Mouse (Mus musculus): ENCODE data around the gene Cep131.

Gene Cep131

GRCm38 (mm10) chr11:120028319-120029092, 58.1 kb downstream of the Cep131 start:
- no peak for DNase-seq (ENCODE audit: low spot score in 2 of 2)

- DNase-seq (ENCODE audit: low spot score in 2 of 2): no peak
Measured at GRCm38 (mm10) chr11:120026941-120027340, 59.7 kb downstream of the Cep131 start.

- no peak for DNase-seq (ENCODE audit: low spot score in 2 of 2)
Measured at GRCm38 (mm10) chr11:120022841-120023240, 63.8 kb downstream of the Cep131 start.

GRCm38 (mm10) chr11:120022216-120022615, 64.4 kb downstream of the Cep131 start:
- DNase-seq (ENCODE audit: low spot score in 2 of 2): no peak

- no peak for DNase-seq (ENCODE audit: low spot score in 2 of 2)
Measured at GRCm38 (mm10) chr11:120021367-120021766, 65.3 kb downstream of the Cep131 start.

DNA sequence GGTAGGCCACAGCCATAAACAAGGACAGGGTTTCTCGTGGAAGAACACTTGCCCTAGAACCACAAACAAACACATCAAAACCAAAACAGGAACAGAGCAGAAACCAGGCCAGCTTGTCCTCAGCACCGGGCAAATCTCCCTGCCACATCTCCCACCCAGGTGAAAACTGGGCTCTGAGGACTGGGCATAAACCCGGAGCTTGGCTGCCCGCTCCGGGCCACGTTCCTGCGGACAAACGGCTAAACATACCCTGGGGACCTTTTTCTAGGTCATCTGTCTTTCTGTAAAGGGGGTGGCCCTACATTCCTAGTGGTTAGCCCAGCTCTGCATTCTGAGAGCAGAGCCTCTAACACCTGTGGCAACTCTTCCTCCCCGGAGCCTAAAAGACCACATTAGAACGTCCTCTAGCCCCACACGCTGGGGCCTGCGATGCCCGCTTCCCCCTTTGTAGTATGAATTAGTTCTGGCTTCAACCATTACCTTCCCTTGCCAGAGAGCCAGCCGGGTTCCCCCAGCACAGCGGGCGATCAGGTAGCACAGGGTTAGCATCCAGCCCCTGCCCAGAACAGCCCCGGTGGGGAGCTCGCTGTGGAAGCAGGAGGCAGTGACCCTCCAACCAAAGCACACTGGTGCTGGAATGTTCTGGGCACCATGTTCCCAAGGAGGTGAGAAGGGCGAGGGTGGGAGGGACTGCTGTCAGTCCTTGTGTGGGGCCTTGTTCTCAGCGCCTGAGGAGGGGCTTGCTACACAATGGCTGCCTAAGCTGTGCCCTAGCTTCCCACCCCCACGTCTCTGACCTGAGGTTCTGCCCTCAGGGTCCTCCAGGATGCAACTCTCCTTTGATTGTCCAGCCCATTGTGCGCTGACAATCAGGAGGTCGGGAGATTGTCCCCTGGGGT, 66.8 kb downstream of the Cep131 start:
- DNase-seq (ENCODE audit: low spot score in 2 of 2): no peak

DNA sequence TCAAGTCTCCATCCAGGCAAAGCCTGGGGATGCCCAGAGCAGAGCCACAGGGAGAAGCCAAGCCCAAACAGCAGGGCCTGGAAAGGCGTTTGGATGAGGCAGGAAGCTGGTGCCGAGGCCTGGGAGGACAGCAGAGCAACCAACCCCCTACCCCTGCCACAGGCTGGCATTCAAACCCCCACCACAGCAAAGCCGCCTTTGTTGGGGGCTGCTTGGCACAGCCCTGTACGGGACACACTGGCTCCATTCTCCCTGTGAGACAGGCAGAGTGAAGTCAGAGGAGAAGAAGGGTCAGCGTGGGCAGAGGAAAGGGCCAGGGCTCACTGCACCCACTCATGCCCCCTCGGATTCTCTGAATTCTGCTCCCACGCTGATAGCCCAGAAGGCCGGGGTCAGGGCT, 69.6 kb downstream of the Cep131 start:
- no peak for DNase-seq (ENCODE audit: low spot score in 2 of 2)

DNA sequence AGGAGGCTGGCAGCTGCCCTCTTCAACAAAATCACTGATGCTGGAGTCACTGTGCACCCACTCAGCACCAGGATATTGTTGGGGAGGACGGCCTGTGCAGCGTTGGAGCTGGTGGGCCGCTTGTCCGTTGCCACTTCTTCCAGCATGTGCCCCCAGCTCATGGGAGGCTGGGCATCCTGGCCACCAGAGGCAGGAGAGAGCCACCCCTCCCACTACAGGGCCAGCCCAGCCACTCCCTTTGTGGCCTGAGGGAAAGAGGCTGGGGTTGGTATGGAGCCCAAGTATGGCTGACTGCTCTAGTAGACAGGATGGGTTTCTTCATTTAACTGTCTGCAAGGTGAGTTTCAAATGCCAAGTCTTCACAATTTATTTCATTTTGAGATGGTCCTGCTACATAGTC, 71.9 kb downstream of the Cep131 start:
- no peak for DNase-seq (ENCODE audit: low spot score in 2 of 2)
